Mouse (Mus musculus) E14TG2a.4 (cell line): ENCODE results near the gene Metap2.

Experiments used
- H3K27me3 ChIP-seq: 2 replicates; pipeline ENCODE4 v1.6.1; 2014; ENCODE audit warnings: low read length, control low read depth; ENCODE audit not compliant: insufficient read depth
- H3K36me3 ChIP-seq: 2 replicates; pipeline ENCODE4 v1.6.1; 2014; ENCODE audit warnings: low read length, control low read depth; ENCODE audit not compliant: insufficient read depth
- H3K4me1 ChIP-seq: replicated peaks from 2 replicates; pipeline ENCODE4 v1.6.1; 2014; ENCODE audit warnings: low read depth, low read length, control low read depth
- H3K4me3 ChIP-seq: replicated peaks from 2 replicates; pipeline ENCODE4 v1.5.1; 2014; ENCODE audit warnings: mild to moderate bottlenecking, low read length
- H3K9me3 ChIP-seq: 2 replicates; pipeline ENCODE4 v1.6.1; 2014; ENCODE audit warnings: low read length, control low read depth
- CTCF ChIP-seq: conservative IDR thresholded peaks from 2 replicates; pipeline ENCODE4 v1.5.1; 2014; ENCODE audit warnings: low read length
- NANOG ChIP-seq: IDR thresholded peaks from 2 replicates; pipeline ENCODE4 v1.6.1; 2014; ENCODE audit warnings: borderline replicate concordance, low read length, mixed read lengths
- POU5F1 ChIP-seq: IDR thresholded peaks from 2 replicates; pipeline ENCODE4 v1.6.1; 2014; ENCODE audit warnings: low read length, borderline replicate concordance

The Metap2 gene

DNA sequence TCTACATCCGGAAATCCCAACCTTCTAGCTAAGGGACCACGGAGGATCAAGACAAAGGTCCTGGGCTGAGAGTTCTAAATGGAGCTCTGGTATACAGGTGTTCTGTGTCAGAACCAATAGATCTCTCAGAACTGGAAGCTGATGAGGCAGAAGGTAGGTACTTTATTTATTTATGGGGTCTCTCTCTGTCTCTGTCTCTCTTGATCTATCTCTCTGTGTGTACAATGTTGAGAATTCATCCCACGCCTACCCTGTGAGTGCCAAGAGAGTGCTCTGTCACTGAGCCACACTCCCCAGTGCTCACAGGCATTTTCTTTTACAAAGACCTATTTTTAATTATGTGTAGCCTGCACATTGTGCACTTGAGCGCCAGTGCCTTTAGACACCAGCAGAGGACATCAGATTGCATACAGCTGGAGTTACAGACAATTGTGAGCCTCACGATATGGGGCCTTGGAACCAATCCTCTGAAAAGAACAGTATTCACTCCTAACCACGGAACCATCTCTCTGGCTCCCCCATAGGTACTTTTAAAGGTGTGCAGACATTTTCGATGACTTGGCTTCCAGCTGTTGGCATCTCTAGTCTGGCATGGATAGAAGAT lies at the start of gene Metap2:
Gene Metap2, minus strand, starts transcription at position 51 of the 604 bp plus-strand sequence.
- 0 out of 2 replicates have a peak, but pooled peaks cover 4% of the 10 kb centered on the region for H3K27me3 ChIP-seq
- no peak within 1 kb of the TSS for H3K4me3 ChIP-seq
- no peaks in the 10 kb centered on the region for H3K4me1 ChIP-seq
- no peaks in the 10 kb centered on the region for H3K9me3 ChIP-seq
- H3K36me3 ChIP-seq, result no peaks in the 10 kb centered on the region
- no peak for TF ChIP-seq POU5F1
- TF ChIP-seq CTCF, result no peak

DNA sequence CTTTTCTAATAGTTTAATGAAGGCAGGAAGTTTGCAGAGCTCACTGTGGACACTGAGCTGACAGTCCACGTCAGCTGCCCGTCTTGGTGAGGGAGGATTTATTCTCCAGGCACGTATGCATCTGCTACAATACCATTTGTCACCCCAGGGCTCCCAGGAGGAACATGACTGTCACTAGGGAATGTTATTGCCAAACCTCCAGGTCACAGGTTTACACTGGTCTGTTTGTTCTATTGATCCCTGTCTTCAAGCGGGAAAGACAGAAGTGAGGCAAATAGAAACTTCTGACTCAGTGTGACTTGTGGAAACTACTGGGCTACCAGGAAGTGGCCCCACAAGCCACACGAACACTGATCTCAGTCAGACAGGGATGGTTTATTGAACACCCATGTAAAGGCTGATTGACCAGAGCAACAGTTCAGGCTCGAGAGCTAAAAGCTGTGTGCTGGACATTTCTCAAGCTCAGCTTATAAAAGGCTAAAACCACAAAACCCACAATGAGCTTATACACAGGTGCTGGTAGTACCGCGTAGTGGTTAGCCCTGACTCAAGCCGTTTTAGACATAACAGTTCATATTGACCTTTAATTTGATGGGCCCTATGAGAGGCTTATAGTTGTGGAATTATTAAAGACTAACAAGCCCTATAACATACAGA lies 49.1 kb upstream of the Metap2 start:
- no peaks in the 10 kb centered on the region for H3K36me3 ChIP-seq
- TF ChIP-seq NANOG, result no peak
- no peaks in the 10 kb centered on the region for H3K27me3 ChIP-seq
- no peak overlapping the region for H3K4me3 ChIP-seq
- no peaks in the 10 kb centered on the region for H3K4me1 ChIP-seq
- 0 out of 2 replicates have a peak, but pooled peaks cover 3% of the 10 kb centered on the region for H3K9me3 ChIP-seq

DNA sequence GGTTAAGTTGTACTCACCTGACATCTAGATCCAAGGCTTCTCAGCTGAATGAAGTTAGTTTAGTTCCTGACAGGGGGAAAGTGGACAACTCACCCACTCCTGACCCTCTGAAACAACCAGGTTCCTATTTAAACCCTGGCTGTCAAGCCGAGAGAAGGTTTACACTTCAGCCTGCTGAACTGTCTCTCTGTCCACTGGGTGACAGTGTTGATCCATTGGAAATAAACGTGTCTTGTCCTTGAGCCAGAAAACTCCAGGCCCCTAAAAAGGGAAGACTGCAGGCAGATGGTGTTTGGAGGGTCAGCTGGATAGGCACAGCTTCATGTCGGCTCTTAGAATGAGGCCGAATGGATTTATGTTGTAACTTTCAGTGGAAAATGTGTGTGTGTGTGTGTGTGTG lies 48.5 kb upstream of the Metap2 start:
- Histone ChIP-seq H3K4me3 (no peak overlapping the region), H3K9me3 (0 out of 2 replicates have a peak, but pooled peaks cover 3% of the 10 kb centered on the region), H3K27me3 (no peaks in the 10 kb centered on the region), H3K4me1 (no peaks in the 10 kb centered on the region), H3K36me3 (no peaks in the 10 kb centered on the region)
- TF ChIP-seq CTCF (0 out of 2 replicates have a peak, but pooled peaks have one; percentile 5), POU5F1 (no peak), NANOG (no peak)

DNA sequence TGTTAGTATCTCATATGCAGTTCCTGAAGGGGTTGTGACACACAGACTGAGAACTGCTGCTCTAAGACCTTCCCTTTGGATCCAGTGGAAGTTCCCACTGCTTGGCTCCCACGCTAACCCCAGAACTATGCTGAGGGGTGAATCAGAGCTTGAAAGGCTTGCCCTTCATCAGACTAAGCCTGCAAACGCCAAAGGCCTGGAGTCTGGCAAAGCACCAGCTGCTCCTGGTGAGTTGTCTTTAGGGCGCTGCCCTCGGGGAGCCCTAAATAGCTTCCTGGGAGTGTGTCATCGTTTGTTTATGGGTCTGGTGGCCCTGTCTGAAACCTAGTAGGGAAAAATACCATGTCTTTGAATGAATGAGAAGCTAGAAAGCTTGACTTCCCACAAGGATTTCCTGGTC lies 47.3 kb upstream of the Metap2 start:
- Histone ChIP-seq H3K36me3 (no peaks in the 10 kb centered on the region), H3K9me3 (0 out of 2 replicates have a peak, but pooled peaks cover 3% of the 10 kb centered on the region), H3K4me3 (no peak overlapping the region), H3K4me1 (no peaks in the 10 kb centered on the region), H3K27me3 (no peaks in the 10 kb centered on the region)
- TF ChIP-seq NANOG, result no peak

DNA sequence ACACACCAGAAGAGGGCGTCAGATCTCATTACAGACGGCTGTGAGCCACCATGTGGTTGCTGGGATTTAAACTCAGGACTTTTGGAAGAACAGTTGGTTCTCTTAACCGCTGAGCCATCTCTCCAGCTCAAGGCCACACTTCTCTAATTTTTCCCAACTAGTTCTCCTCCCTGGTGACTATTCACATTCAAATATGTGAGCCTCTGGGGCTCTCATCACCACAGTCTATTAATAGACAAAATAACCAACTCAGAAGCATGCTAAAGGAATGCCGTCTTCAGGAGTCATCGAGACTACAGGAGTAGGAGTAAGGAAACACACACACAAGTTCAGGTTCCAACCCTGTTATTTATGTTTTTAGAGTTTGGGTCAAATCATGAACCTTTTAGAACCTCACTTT lies 43.4 kb upstream of the Metap2 start:
- Histone ChIP-seq H3K27me3 (no peaks in the 10 kb centered on the region), H3K9me3 (peaks cover 40% of the 10 kb centered on the region), H3K36me3 (no peaks in the 10 kb centered on the region), H3K4me3 (no peak overlapping the region), H3K4me1 (no peaks in the 10 kb centered on the region)
- TF ChIP-seq CTCF (no peak), POU5F1 (no peak)

DNA sequence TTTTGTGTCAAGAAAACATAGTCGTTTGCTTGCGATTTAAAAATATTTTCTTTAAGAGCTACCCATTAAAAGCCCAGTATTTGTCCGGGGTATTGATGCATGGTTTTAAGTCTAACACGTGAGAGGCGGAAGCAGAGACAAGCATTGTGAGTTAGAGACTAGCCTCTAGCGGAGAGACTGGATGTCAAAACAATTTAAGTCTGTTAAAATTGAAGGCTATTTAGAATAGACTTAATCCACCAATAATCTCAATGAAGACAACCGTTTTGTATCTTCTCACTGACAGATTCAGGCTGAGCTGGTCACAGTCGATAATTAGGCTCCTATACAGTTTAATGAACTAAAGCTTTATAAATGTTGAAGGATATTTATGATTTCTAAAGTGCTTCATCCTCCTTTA lies 42.8 kb upstream of the Metap2 start:
- no peak overlapping the region for H3K4me3 ChIP-seq
- H3K4me1 ChIP-seq, result no peaks in the 10 kb centered on the region
- H3K9me3 ChIP-seq, result peaks cover 46% of the 10 kb centered on the region
- no peaks in the 10 kb centered on the region for H3K36me3 ChIP-seq
- H3K27me3 ChIP-seq, result no peaks in the 10 kb centered on the region
- TF ChIP-seq NANOG, result no peak
- TF ChIP-seq POU5F1, result no peak
- no peak for TF ChIP-seq CTCF

DNA sequence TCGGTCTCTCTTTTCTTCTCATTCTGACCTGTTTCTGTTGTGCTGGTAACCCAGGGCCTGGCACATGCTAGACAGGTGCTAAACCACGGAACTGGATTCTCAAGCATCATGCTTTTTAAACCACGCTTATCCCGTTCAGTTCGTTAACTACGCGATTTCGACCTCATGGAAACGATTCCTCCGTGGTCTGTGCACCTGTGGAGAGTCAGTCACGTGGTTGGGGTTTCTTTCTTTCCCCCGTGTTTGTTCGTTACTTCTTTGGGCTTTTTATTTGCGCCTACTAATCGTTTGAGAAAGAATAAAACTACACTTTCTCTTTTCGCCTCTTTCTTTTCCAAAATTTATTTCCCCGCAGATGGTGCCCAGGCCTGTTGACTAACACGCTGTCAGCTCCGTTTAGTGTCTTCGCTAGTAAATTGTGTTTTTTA lies 42.0 kb upstream of the Metap2 start:
- Histone ChIP-seq H3K4me3 (no peak overlapping the region), H3K4me1 (no peaks in the 10 kb centered on the region), H3K36me3 (no peaks in the 10 kb centered on the region), H3K27me3 (no peaks in the 10 kb centered on the region), H3K9me3 (peaks cover 54% of the 10 kb centered on the region)
- TF ChIP-seq NANOG (no peak), CTCF (no peak), POU5F1 (no peak)

DNA sequence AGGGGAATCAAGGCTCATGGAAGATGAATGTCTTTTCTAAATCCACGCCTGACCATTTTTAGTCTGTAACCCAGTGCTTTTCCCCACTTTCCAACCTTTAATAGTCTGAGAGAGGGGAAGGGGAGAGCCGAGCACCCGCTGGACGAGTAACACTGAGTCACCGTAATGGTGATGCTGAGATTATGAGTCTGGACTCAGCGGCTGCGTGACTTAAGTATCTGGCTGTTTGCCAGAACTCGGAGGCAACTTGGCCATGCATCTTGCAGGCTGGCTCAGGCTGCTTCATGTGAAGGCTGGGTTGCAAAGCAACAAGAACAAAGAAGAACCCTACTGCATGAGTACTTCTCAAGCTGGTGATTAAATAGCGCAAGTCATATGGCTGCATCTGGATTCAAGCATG lies 37.1 kb upstream of the Metap2 start:
- TF ChIP-seq NANOG (no peak), CTCF (no peak), POU5F1 (no peak)
- no peaks in the 10 kb centered on the region for H3K27me3 ChIP-seq
- H3K4me1 ChIP-seq, result 0 out of 2 replicates have a peak, but pooled peaks cover 3% of the 10 kb centered on the region

DNA sequence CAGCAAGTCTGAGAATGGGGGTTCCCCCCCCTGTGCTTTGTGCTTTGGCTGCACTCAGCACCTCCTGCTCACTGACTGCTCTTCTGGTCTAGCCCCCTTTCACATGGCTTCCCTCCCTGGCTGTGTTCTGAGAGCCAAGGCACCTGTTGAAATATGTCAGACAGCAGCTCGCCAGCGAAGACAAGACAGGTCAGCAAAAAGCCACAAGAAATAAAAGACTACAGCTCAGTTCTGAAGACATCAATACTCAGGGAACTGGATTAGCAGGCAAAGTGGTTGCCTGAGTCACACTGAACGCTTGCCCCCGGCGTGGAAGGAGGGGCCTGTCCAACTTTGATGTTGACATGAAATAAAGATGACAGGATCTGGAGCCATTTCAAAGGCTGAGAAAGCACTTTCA lies 36.0 kb upstream of the Metap2 start:
- no peak overlapping the region for H3K4me3 ChIP-seq
- TF ChIP-seq NANOG (no peak), POU5F1 (no peak), CTCF (no peak)

More for the DNA sequence above, 37.1 kb upstream of the Metap2 start:
- no peaks in the 10 kb centered on the region for H3K36me3 ChIP-seq
- H3K4me3 ChIP-seq, result no peak overlapping the region
- H3K9me3 ChIP-seq, result peaks cover 51% of the 10 kb centered on the region

More for the DNA sequence above, 36.0 kb upstream of the Metap2 start:
- no peaks in the 10 kb centered on the region for H3K27me3 ChIP-seq
- H3K36me3 ChIP-seq, result no peaks in the 10 kb centered on the region
- 0 out of 2 replicates have a peak, but pooled peaks cover 3% of the 10 kb centered on the region for H3K4me1 ChIP-seq
- H3K9me3 ChIP-seq, result peaks cover 40% of the 10 kb centered on the region
